Mouse (Mus musculus): ENCODE data around the gene Wdr83os. TPM values are rescaled to one million over a fixed set of nuclear protein-coding genes. Genes with fewer than 3 reads are reported as not detected.

Wdr83os gene
- total and polyA plus RNA-seq, 3 experiments = 40.9 to 103 (median 43.5) TPM

DNA sequence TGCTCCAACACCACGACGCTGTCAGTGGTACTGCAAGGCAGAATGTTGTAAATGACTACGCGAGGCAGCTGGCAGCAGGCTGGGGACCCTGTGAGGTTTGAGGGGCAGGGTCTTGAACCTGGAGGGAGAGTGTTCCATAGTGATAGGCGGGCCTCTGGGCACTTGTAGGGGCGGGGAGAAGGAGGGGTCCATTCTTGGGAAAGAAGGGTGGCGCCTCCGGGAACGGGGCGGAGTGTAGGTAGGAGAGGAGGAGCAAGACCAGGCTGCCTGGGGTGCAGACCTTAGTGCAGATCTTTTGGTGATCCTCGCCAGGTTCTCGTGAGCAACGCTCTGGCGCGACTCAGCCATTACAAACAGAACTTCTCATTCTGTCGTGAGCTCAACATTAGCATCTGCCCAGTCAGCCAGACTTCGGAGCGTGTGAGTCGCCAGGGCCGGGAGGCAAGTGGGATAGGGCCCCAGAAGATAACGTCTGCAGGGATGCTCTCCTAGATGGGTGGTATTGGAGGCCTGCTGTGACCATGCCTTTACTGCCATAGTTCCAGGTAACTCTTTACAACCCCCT, 11.1 kb downstream of the Wdr83os start:
- no peak overlapping the region for H3K27ac ChIP-seq (ENCODE audit: insufficient read depth, low read depth)
- no peak overlapping the region for H3K4me2 ChIP-seq (ENCODE audit: insufficient read depth, low read depth, poor library complexity, severe bottlenecking)
- in situ Hi-C loops (cut with MboI; ENCODE audit: low pct_ligation_motif_present, low pct_unique_long_range_greater_than_20kb, low sequenced_read_pairs) = no loop called here
- DNase-seq (ENCODE audit: extremely low read depth) = no peak
- no peaks in the 10 kb centered on the region for H3K9me3 ChIP-seq (replicated peaks; ENCODE audit: low read length)
- TF ChIP-seq ZNF384 (IDR thresholded peaks at IDR 0.05; ENCODE audit: low read depth, low read length) (no peak), MAX (IDR thresholded peaks at IDR 0.05; ENCODE audit: low read length) (no peak), TCF12 (IDR thresholded peaks at IDR 0.05; ENCODE audit: low read depth, low read length) (no peak), USF2 (conservative IDR thresholded peaks at IDR 0.05; ENCODE audit: low read depth, low read length) (no peak), JUN (IDR thresholded peaks at IDR 0.05; ENCODE audit: insufficient read depth, low read depth, low read length) (no peak), MAZ (IDR thresholded peaks at IDR 0.05; ENCODE audit: low read depth, low read length) (no peak), RCOR1 (conservative IDR thresholded peaks at IDR 0.05; ENCODE audit: low read depth, low read length) (no peak), MXI1 (IDR thresholded peaks at IDR 0.05; ENCODE audit: low read depth, low read length) (no peak), GABPA (IDR thresholded peaks at IDR 0.05; ENCODE audit: insufficient replicate concordance, low read depth, low read length) (no peak), ZMIZ1 (IDR thresholded peaks at IDR 0.05; ENCODE audit: low read depth, low read length) (no peak), JUND (conservative IDR thresholded peaks at IDR 0.05; ENCODE audit: low read depth, low read length) (no peak)
- H3K9ac ChIP-seq (ENCODE audit: insufficient read depth, low read depth) = no peak overlapping the region
- no peaks in the 10 kb centered on the region for H3K79me2 ChIP-seq (replicated peaks; ENCODE audit: control insufficient read depth, extremely low read depth, insufficient read depth, poor library complexity, severe bottlenecking)
- H3K36me3 ChIP-seq (replicated peaks in 1 of 2; ENCODE audit: control insufficient read depth in 1 of 2, insufficient read depth in 1 of 2, low read length in 1 of 2) = peaks cover 75 to 89% of the 10 kb centered on the region in 2 experiments
- no peaks in the 10 kb centered on the region for H3K27me3 ChIP-seq (replicated peaks)
- dilution Hi-C loops (cut with MboI; ENCODE audit: extremely low pct_ligation_motif_present, extremely low pct_unique_long_range_greater_than_20kb, low sequenced_read_pairs) = no loop called here
- no peak overlapping the region for H3K4me3 ChIP-seq (replicated peaks in 1 of 3; ENCODE audit: low read depth in 2 of 3, low read length in 2 of 3, poor library complexity in 1 of 3)
- H3K4me1 ChIP-seq (ENCODE audit: control insufficient read depth in 1 of 2, insufficient read depth in 2 of 2) = no peaks in the 10 kb centered on the region

DNA sequence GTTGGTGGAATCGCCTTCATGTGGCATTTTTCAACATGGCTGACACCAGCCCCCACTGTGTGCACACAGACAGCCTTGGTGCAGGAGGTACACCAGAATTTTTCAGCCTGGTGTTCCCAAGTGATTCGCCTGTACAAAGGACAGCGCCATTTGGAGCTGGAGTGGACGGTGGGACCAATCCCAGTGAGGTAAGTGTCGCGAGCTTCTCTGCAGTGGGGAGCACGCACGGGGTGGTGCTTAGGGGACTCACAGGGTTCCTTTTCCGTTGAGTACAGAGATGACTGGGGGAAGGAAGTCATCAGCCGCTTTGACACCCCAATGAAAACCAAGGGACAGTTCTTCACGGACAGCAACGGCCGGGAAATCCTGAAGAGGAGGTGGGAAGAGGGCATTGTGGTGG, 14.5 kb downstream of the Wdr83os start:
- H3K4me2 ChIP-seq (ENCODE audit: insufficient read depth, low read depth, poor library complexity, severe bottlenecking) = no peak overlapping the region
- no peak overlapping the region for H3K27ac ChIP-seq (ENCODE audit: insufficient read depth, low read depth)
- DNase-seq (ENCODE audit: extremely low read depth) = no peak
- H3K4me3 ChIP-seq (replicated peaks in 1 of 3; ENCODE audit: low read depth in 2 of 3, low read length in 2 of 3, poor library complexity in 1 of 3) = no peak overlapping the region
- H3K9ac ChIP-seq (ENCODE audit: insufficient read depth, low read depth) = no peak overlapping the region
- H3K27me3 ChIP-seq (replicated peaks) = no peaks in the 10 kb centered on the region
- in situ Hi-C loops (cut with MboI; ENCODE audit: low pct_ligation_motif_present, low pct_unique_long_range_greater_than_20kb, low sequenced_read_pairs) (no loop called here), dilution Hi-C loops (cut with MboI; ENCODE audit: extremely low pct_ligation_motif_present, extremely low pct_unique_long_range_greater_than_20kb, low sequenced_read_pairs) (no loop called here)
- peaks cover 74 to 89% of the 10 kb centered on the region in 2 experiments for H3K36me3 ChIP-seq (replicated peaks in 1 of 2; ENCODE audit: control insufficient read depth in 1 of 2, insufficient read depth in 1 of 2, low read length in 1 of 2)
- H3K79me2 ChIP-seq (replicated peaks; ENCODE audit: control insufficient read depth, extremely low read depth, insufficient read depth, poor library complexity, severe bottlenecking) = no peaks in the 10 kb centered on the region
- no peak for TF ChIP-seq TCF12 (IDR thresholded peaks at IDR 0.05; ENCODE audit: low read depth, low read length)
- no peak for TF ChIP-seq MXI1 (IDR thresholded peaks at IDR 0.05; ENCODE audit: low read depth, low read length)
- TF ChIP-seq ZMIZ1 (IDR thresholded peaks at IDR 0.05; ENCODE audit: low read depth, low read length) = no peak
- no peak for TF ChIP-seq NELFE (IDR thresholded peaks at IDR 0.05; ENCODE audit: low read depth, low read length)
- no peak for TF ChIP-seq SIN3A (IDR thresholded peaks at IDR 0.05; ENCODE audit: low read length)
- no peak for TF ChIP-seq JUN (IDR thresholded peaks at IDR 0.05; ENCODE audit: insufficient read depth, low read depth, low read length)
- no peak for TF ChIP-seq RAD21 (IDR thresholded peaks at IDR 0.05; ENCODE audit: low read depth, low read length)
- no peak for TF ChIP-seq ZKSCAN1 (IDR thresholded peaks at IDR 0.05; ENCODE audit: borderline replicate concordance, low read depth, low read length)
- no peak for TF ChIP-seq MAX (IDR thresholded peaks at IDR 0.05; ENCODE audit: low read length)
- TF ChIP-seq ZC3H11A (IDR thresholded peaks at IDR 0.05; ENCODE audit: low read depth, low read length) = no peak
- H3K9me3 ChIP-seq (replicated peaks; ENCODE audit: low read length) = no peaks in the 10 kb centered on the region
- H3K4me1 ChIP-seq (ENCODE audit: control insufficient read depth in 1 of 2, insufficient read depth in 2 of 2) = peaks cover 0 to 9% of the 10 kb centered on the region in 2 experiments; a peak in 3 of 4 replicates
